Mouse (Mus musculus) spleen, postnatal 10 days (tissue): ENCODE measurements around the gene Rbck1.

ENCODE experiments used
- DNase-seq, 2 experiments: peaks; one replicate each; pipeline ENCODE4 v3.0.0; 2021 to 2022; ENCODE audit warnings: low spot score in 2 of 2

Gene Rbck1

GRCm38 (mm10) chr2:152343329-152344213 is 11.1 kb upstream of the Rbck1 start, which contains the start of gene Trib3:
Gene Trib3 (minus strand): TSS chr2:152344032.
- DNase-seq: peak; percentile 64 to 90

GRCm38 (mm10) chr2:152339631-152340179 is 7.3 kb upstream of the Rbck1 start:
- DNase-seq: no peak

DNA sequence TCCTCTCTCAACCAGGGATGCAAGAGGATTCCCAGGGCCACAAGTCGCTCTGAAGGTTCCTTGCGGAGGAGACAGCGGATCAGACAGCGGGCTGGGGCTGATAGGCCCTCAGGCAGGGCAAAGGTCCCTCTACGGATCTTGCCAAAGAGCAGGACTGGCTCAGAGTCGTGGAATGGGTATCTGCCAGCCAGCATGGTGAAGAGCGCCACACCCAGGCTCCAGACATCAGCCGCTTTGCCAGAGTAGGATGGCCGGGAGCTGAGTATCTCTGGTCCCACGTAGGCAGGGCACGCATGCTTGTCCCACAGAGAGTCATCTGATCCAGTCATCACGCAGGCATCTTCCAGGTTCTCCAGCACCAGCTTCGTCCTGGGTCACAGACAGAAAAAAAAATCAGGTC is 5.9 kb upstream of the Rbck1 start:
- no peak for DNase-seq

DNA sequence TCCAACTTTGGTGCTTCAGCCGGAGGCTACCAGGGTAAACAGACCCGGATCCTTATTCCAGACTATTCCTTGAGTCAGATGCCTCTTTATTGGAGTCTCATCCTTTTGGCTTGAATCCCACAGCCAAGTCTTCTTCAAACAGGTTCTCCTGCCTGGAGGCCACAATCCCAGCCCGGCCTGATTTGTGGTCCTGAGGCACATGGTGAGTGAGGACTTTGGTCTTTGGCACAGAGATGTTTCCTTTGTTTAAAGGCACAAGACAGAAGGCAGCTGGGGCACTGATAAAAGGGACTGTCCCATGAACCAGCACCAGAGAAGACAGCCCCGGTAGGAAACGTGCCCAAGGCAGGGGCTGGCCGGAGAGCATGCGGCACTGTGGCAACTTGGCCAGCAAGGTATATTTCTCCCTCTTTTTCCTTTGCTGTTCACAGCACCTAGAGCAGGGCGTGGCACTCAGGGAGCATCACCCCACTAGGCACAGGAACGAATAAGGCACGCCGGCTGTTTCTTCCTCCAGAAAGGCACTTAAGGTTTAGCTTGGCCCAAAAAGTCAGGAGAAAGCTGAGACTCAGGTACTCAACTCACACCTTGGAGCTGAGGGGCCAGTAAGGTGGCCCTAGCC is 5.2 kb upstream of the Rbck1 start:
- no peak for DNase-seq

GRCm38 (mm10) chr2:152336856-152337255 is 4.4 kb upstream of the Rbck1 start:
- no peak for DNase-seq

GRCm38 (mm10) chr2:152335289-152335820 is 2.9 kb upstream of the Rbck1 start:
- DNase-seq: no peak

- DNase-seq: no peak
These were observed 1.0 kb upstream of the Rbck1 start for GRCm38 (mm10) chr2:152333345-152334006.

DNA sequence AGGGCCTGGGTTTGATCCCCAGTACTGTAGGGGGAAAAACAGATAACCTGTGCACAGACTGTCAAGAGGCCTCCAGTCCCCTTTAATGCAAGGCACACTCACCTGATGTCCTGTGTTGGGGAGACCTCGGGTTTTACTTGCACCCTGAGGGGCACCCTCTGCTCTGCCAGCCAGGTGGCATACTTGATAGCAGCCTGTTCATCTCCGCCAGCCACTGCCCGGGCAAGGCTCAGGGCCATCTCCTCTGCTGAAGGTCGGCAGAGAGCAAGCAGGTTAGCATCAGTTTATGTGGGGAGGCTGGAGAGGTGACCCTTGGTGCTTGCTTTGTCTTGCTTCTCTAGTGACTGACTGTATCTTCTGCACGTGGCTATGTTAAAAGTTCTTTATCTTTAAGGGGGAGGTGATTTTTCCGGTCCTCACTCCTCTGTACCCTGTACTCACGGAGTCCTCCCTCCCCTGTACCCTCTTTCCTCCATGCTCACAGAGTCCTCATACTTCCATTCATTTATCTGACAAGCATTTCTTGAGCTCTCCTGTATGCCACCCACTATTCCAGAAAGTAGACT is 1.5 kb downstream of the Rbck1 start:
- peak; percentile 24 to 54 for DNase-seq

- no peak for DNase-seq
These were observed 4.5 kb downstream of the Rbck1 start for GRCm38 (mm10) chr2:152327980-152328379.

DNA sequence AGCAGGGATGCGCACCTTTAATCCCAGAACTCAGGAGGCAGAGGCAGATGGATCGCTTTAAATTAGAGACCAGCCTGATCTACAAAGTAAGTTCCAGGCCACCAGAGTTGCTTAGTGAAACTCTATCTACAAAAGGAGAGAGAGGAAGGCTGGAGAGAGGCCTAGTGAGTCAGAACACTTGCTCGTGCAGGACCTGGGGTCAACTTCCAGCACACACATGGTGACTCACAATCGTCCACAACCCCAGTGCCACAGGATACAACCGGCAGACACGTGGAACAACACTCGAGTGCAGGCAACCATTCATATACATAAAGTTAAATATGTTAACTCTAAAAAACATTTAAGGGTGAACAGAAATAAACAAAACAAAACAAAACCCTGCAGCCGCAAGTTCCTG is 5.8 kb downstream of the Rbck1 start:
- no peak for DNase-seq

DNA sequence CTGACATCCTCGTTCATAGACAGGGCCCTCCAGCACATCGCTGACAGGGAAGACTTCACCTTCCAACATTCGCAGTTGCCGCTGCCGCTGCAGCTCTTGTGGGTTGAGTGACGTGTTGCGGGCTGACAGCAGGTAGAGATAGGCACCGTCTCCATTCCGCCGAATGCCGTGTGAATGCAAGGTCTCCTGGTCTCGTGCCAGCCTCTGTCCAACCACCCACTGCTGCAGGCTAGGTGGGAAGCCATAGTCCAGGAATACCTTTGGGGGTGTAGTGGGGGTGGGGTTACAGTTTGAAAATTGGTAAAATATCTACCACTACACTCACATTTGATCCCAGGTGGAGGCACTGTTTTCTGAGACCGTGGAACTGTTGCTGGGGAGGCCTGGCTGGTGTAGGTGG is 6.3 kb downstream of the Rbck1 start:
- DNase-seq: no peak

- no peak for DNase-seq
These were observed 7.6 kb downstream of the Rbck1 start for GRCm38 (mm10) chr2:152324842-152325241.

DNA sequence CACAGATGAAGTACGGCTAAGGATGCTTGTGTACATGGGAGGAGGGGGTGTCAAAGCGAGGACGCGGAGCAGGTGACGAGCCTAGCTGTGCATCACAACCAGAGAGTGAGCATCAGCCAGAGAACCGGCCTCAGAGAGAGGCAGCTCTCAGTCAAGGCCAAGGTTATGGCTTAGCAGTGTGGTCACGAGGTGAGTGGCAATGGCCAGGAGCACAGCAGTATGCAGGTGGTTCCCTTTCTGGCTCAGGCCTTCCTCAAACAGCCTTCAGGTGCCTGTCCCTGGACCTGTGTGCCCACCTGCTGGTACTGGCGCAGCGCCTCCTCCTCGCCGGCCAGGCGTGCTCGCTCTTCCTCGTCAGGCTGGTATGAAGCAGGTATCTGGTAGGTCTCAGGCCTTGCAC is 8.5 kb downstream of the Rbck1 start:
- no peak for DNase-seq

- no peak for DNase-seq
These were observed 10.3 kb downstream of the Rbck1 start for GRCm38 (mm10) chr2:152322198-152322597.

DNA sequence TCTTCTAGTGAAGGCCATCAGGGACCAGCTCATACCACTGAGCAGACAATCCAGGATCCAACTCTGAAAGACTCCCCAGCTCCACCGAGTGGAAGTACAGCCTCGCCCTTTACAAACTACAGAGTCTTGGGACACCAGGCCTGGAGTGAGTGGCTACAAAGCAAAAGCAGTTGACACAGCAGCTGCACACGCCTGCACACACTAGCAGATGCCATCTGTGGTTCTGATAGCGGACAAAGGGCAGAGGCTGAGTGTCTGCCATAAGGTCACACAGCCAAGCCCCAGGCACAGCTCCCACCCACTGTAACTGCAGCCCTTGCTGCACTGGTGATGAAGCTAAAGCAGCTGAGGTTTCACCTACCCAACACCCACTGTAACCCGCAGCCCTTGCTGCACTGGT is 10.9 kb downstream of the Rbck1 start:
- no peak for DNase-seq

DNA sequence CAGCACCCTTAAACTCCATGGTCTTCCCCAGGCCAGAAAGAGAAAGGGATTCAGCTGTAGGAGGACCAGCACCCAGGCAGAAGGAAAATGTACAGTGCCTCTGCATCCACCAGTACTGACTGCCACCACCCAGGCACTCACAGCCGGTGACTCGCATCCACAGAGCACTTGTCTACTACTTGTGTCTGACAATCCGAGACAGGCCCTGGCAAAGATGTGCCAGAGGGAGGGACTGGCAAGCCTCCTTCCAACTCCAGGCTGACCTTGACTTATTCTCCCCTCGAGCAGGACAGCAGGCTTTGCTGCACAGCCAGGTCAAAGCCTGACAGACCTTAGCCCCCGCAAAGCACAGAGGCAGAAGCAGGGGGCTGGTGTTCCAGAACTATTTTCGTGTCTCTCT is 15.4 kb downstream of the Rbck1 start:
- DNase-seq: no peak

DNA sequence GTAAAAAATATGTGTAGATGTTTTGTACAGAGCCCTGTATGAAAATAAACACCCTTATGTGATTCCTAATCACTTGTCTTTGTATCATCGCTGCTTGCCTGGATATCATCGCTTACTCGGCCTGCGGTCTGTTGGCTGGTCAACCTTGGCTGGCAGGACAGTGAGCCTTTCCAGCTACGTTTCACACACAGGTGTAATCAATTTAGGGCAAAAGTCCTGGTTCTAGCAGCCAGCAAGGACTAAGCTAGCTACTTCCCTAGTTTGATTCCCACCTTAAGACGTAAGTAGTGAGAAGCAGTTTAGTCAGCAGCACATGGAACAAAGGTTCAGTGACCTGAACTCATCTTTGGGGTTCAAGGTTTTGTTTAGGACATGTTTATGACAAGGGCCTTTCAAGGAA is 18.5 kb downstream of the Rbck1 start:
- DNase-seq: no peak

- DNase-seq: no peak
These were observed 19.5 kb downstream of the Rbck1 start for GRCm38 (mm10) chr2:152312996-152313395.

DNA sequence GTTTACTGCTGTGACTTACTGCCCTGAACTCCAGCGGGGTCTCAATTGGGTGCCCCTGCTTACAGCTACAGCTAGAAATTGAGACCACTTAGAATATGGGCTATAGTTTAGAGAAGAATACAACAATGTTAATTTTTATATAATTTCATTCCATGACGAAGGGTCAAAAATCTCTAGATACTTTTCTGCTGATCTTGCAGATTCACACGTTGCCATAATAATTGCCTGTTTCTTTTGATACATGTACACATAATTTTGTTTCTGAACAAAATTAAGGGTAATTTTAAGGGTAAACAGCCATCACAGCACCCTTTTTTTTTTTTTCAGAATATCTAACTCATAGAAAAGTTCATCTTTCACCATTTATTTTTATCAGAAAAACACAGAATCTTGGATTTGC is 25.3 kb downstream of the Rbck1 start:
- DNase-seq: no peak

DNA sequence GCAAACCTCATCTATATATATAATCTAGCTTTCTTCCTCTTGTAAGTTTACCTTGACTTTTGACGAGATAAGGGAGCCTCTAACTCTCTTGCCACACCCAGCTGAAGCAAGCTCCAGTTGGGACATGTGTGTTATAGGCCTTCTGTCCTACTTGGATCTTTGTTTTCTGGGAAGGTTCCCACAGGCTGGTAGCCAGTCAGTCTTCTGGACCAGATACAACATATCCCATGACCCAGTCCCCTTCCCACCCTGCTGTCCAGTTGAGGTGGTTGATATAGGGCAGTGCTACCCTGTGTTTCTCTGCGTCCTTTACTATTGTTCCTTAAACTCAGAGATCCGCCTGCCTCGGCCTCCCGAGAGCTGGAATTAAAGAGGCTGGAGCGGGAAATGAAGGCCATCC is 27.0 kb downstream of the Rbck1 start:
- no peak for DNase-seq

- DNase-seq: no peak
These were observed 28.7 kb downstream of the Rbck1 start for GRCm38 (mm10) chr2:152303781-152304180.

DNA sequence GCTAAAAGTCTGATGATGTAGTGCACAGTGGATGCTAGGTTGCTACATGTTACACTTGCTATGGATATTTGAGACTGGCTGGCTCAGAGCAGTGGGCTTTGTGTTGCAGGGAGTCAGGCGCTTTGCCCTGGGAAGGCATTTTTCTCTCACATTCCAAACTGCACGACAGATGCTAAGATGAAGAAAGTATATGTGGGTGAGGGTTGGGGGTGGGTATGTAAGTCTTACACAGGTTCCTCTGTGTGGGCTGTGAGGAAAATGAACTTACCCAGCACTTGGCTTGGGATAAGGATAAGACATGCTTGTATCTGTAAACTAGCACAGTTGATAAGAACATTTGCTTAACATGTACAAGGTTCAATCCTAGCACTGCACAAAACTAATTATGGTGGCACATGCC is 29.6 kb downstream of the Rbck1 start:
- no peak for DNase-seq
